Mouse (Mus musculus): ENCODE data around the gene Mageb18.
"Not testable (repeated sequence)": the region's sequence is repeated elsewhere in the genome, so short reads cannot be mapped to it uniquely, and the experiment has no call there.

Mageb18 gene

DNA sequence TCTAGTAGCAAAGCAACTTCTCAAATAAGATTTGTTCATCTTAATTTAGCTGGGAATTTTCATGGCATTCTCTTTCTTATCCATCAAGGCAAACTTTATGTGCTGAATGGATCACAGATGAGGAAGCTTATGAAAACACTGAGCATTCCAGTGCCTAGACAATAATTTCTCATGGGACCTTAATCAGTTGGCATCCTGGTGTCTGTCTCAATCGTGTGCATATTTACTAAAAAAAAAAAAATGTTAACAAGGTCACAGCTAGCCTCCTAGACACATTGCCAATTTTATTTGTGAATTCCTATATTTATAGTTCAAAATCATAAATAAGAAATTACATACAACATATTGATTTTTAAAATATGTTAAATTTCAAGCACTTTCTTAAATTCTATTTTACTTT is at the start of gene Mageb18:
TSS of gene Mageb18 (minus strand) at position 101 of the 400 bp plus-strand sequence.
- no peak for DNase-seq (ENCODE audit: low spot score)

GRCm38 (mm10) chrX:92612788-92613187 is 13.4 kb upstream of the Mageb18 start:
- no peak for DNase-seq (ENCODE audit: low spot score)

- no peak for DNase-seq (ENCODE audit: low spot score)
Measured at GRCm38 (mm10) chrX:92610466-92610865, 11.1 kb upstream of the Mageb18 start.

- DNase-seq (ENCODE audit: low spot score), result no peak
Measured at GRCm38 (mm10) chrX:92597324-92597723, 2.0 kb downstream of the Mageb18 start.

DNA sequence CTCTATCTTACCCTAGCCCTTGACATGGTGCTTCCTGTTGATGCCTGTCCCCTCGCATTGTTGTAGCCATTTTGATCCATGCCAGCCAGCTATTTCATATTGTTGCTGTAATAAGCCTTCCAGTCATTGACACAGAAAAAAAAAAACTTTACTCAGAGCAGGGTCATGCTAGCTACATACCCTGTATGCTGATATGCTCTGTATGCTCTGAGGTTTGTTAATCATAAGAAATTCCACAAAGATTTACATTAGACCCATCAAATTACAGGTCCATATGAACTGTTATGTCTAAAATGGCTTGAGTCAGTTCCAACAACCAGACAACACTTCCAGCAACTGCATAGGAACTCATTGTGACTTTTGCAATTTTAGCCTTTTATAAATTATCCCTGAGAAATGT is 71.5 kb downstream of the Mageb18 start:
- no peak for DNase-seq (ENCODE audit: low spot score)

DNA sequence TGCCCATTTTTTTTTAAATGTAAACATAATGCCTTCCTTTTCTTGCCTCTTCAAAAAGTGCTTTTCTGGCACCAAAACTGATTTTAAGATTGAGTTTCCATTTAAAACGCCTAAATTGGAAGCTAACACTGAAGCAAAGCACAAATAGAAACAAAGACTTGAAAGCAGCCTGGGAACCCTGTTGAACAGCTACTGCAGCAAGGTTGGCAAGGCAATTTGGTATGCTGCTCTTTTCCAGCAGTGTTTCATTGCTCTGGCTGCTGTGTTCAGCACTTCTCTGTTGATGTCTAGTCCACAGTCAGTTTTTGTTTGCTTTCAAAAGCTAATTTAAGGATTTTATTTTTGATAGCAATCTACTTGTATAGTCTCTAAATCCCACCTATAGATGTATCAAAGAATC is 101.1 kb downstream of the Mageb18 start:
- DNase-seq (ENCODE audit: low spot score), result no peak

DNA sequence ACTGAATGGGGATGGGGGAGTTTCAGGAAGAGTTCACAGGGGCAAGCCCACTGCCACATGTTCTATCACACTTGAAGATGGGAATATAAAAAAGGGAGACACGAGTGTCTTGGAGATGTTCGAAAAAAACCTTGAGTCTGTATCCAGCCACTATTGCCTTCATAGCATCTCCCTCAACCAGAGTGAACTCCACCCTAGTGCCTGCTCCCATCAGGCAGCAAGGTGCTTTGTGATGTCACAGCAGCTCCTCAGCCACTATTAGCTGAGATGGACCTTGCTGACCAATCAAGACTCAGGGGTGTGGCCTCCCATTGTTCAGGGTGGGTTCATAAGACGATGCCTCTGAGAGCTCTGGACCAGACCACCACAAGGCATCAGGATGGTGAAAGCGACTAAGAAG is 109.7 kb downstream of the Mageb18 start, which contains the start of gene Gm5941:
TSS of gene Gm5941 (plus strand) at position 301 of the 400 bp plus-strand sequence.
- DNase-seq (ENCODE audit: low spot score), result not testable (repeated sequence)

GRCm38 (mm10) chrX:92464773-92465172 is 134.6 kb downstream of the Mageb18 start:
- DNase-seq (ENCODE audit: low spot score), result no peak

GRCm38 (mm10) chrX:92460496-92460895 is 138.9 kb downstream of the Mageb18 start:
- no peak for DNase-seq (ENCODE audit: low spot score)

- no peak for DNase-seq (ENCODE audit: low spot score)
Measured at GRCm38 (mm10) chrX:92387384-92387783, 212.0 kb downstream of the Mageb18 start.

GRCm38 (mm10) chrX:92342924-92343323 is 256.4 kb downstream of the Mageb18 start:
- DNase-seq (ENCODE audit: low spot score), result peak; percentile 7

GRCm38 (mm10) chrX:92340906-92341305 is 258.5 kb downstream of the Mageb18 start:
- DNase-seq (ENCODE audit: low spot score), result no peak

GRCm38 (mm10) chrX:92339551-92339950 is 259.8 kb downstream of the Mageb18 start:
- DNase-seq (ENCODE audit: low spot score), result no peak

DNA sequence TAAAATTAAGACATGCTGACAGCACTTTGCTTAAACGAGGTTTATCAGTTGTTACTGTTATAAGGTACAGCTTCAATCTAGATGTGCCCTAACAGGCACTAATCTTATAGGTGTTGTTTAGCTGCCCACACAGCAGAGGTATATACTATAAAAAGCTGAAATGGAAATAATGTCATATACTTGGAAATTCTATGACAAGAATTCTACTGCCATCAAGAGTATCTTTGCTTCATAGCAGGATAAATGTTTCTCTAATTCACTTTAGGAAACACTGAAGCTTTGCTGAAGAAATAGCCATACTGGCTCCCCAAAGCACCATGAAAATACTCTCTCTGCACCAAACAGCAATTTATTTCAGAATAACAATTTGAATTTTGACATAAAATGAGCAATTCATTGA is 265.9 kb downstream of the Mageb18 start:
- no peak for DNase-seq (ENCODE audit: low spot score)

- DNase-seq (ENCODE audit: low spot score), result no peak
Measured at GRCm38 (mm10) chrX:92323599-92323998, 275.8 kb downstream of the Mageb18 start.

DNA sequence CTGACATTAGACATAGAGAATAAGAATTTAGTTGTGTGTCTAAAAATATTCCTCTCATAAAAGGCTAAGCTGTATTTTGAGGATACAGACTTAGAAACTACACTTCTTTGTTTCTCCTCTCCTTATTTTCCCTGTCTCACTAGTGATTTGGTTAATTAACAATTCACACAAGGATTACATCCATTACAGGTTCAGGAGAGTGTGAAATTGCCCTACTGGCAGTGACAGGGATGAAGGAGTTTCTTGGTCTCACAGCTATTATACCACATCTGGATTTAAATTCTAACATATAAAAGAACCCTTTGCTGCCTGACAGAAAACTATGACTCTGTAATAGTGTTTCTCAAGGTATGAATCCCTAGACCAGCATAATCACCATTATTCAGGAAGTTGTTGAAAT is 318.8 kb downstream of the Mageb18 start:
- DNase-seq (ENCODE audit: low spot score), result no peak

Measured in ovary, postnatal 10 days (tissue).